Mouse (Mus musculus): ENCODE measurements at regions not wholly inside any gene's neighbourhood (a gene's known extent, or its start where the extent isn't known, plus 50 kb on each side); places are given as distances from the start of the nearest gene placed in this dataset.
"Not testable (repeated sequence)": the region's sequence is repeated elsewhere in the genome, so short reads cannot be mapped to it uniquely, and the experiment has no call there.

- DNase-seq (ENCODE audit: low spot score in 2 of 2): no peak
Observed at GRCm38 (mm10) chr12:29280081-29280788, 247.9 kb upstream of the Myt1l start.

GRCm38 (mm10) chr12:29280861-29281630 is 247.1 kb upstream of the Myt1l start:
- DNase-seq (ENCODE audit: low spot score in 2 of 2): no peak

- no peak for DNase-seq (ENCODE audit: low spot score in 2 of 2)
Observed at GRCm38 (mm10) chr12:29288801-29289200, 239.4 kb upstream of the Myt1l start.

GRCm38 (mm10) chr12:29290591-29291351 is 237.4 kb upstream of the Myt1l start:
- peak; percentile 43 to 61 for DNase-seq (ENCODE audit: low spot score in 2 of 2)

GRCm38 (mm10) chr12:29297984-29298383 is 230.2 kb upstream of the Myt1l start:
- no peak for DNase-seq (ENCODE audit: low spot score in 2 of 2)

GRCm38 (mm10) chr12:29315636-29316035 is 212.5 kb upstream of the Myt1l start:
- DNase-seq (ENCODE audit: low spot score in 2 of 2): no peak

- no peak for DNase-seq (ENCODE audit: low spot score in 2 of 2)
Observed at GRCm38 (mm10) chr12:29321468-29321867, 206.7 kb upstream of the Myt1l start.

GRCm38 (mm10) chr12:29323534-29323933 is 204.7 kb upstream of the Myt1l start:
- DNase-seq (ENCODE audit: low spot score in 2 of 2): no peak

GRCm38 (mm10) chr12:29335839-29336469 is 192.2 kb upstream of the Myt1l start:
- no peak for DNase-seq (ENCODE audit: low spot score in 2 of 2)

- no peak for DNase-seq (ENCODE audit: low spot score in 2 of 2)
Observed at GRCm38 (mm10) chr12:29337336-29337735, 190.8 kb upstream of the Myt1l start.

GRCm38 (mm10) chr12:29341388-29341995 is 186.7 kb upstream of the Myt1l start:
- no peak for DNase-seq (ENCODE audit: low spot score in 2 of 2)

- no peak for DNase-seq (ENCODE audit: low spot score in 2 of 2)
Observed at GRCm38 (mm10) chr12:29343147-29343852, 184.9 kb upstream of the Myt1l start.

- no peak for DNase-seq (ENCODE audit: low spot score in 2 of 2)
Observed at GRCm38 (mm10) chr12:29348698-29349097, 179.5 kb upstream of the Myt1l start.

GRCm38 (mm10) chr12:29349146-29349850 is 178.9 kb upstream of the Myt1l start:
- DNase-seq (ENCODE audit: low spot score in 2 of 2): no peak

- DNase-seq (ENCODE audit: low spot score in 2 of 2): no peak
Observed at GRCm38 (mm10) chr12:29353777-29354496, 174.2 kb upstream of the Myt1l start.

GRCm38 (mm10) chr12:29354816-29355215 is 173.4 kb upstream of the Myt1l start:
- no peak for DNase-seq (ENCODE audit: low spot score in 2 of 2)

- DNase-seq (ENCODE audit: low spot score in 2 of 2): no peak
Observed at GRCm38 (mm10) chr12:29356681-29357397, 171.3 kb upstream of the Myt1l start.

GRCm38 (mm10) chr12:29361236-29361635 is 166.9 kb upstream of the Myt1l start:
- no peak for DNase-seq (ENCODE audit: low spot score in 2 of 2)

- not testable (repeated sequence) for DNase-seq (ENCODE audit: low spot score in 2 of 2)
Observed at GRCm38 (mm10) chr12:29367741-29368106, 160.5 kb upstream of the Myt1l start.

All from natural killer cell, adult 2 months (primary cell).